Mouse (Mus musculus) midbrain, embryonic 16.5 days (tissue): ENCODE data around the gene Slc34a2. TPM values are rescaled to one million over a fixed set of nuclear protein-coding genes. Genes with fewer than 3 reads are reported as not detected.

ENCODE experiments used
- ATAC-seq: fragments of 200-750 bp; cut with Nextera tagmentation; 2 replicates; pipeline ENCODE4 v1.8.0; 2017; ENCODE audit warnings: moderate TSS enrichment
- H3K27ac ChIP-seq: fragments of 300-500 bp; sonication (generic); 2 replicates; pipeline ENCODE4 v1.5.1; 2014; ENCODE audit warnings: mild to moderate bottlenecking, low read length, mixed read lengths
- H3K27me3 ChIP-seq: fragments of 300-500 bp; sonication (generic); 2 replicates; pipeline ENCODE4 v1.6.1; 2014; ENCODE audit warnings: low read depth, low read length, mixed read lengths; ENCODE audit not compliant: control insufficient read depth, insufficient read depth
- H3K36me3 ChIP-seq: fragments of 300-500 bp; sonication (generic); 2 replicates; pipeline ENCODE4 v1.6.1; 2014; ENCODE audit warnings: mild to moderate bottlenecking, low read length, moderate library complexity, mixed read lengths; ENCODE audit not compliant: control insufficient read depth, insufficient read depth
- H3K4me1 ChIP-seq: fragments of 300-500 bp; sonication (generic); 2 replicates; pipeline ENCODE4 v1.6.1; 2014; ENCODE audit warnings: mild to moderate bottlenecking, low read length, mixed read lengths; ENCODE audit not compliant: control insufficient read depth, insufficient read depth
- H3K4me2 ChIP-seq: fragments of 300-500 bp; sonication (generic); 2 replicates; pipeline ENCODE4 v1.6.1; 2014; ENCODE audit warnings: mild to moderate bottlenecking, low read length, mixed read lengths
- H3K4me3 ChIP-seq: fragments of 300-500 bp; sonication (generic); 2 replicates; pipeline ENCODE4 v1.5.1; 2014; ENCODE audit warnings: low read depth, mild to moderate bottlenecking, low read length, moderate library complexity, mixed read lengths
- H3K9ac ChIP-seq: fragments of 300-500 bp; sonication (generic); 2 replicates; pipeline ENCODE4 v1.6.1; 2014; ENCODE audit warnings: low read depth, low read length, mixed read lengths
- H3K9me3 ChIP-seq: fragments of 300-500 bp; sonication (generic); replicated peaks from 2 replicates; pipeline ENCODE4 v1.6.1; 2014; ENCODE audit warnings: mild to moderate bottlenecking, low read length, mixed read lengths; ENCODE audit not compliant: control insufficient read depth, poor library complexity, severe bottlenecking
- WGBS: fragments of 180-500 bp; shearing (Covaris S2); extraction: QIAGEN DNeasy Blood & Tissue Kit; methylation state at CpG from one replicate; pipeline ENCODE4 v1.1.7; 2014; 5-methylcytosine and 5-hydroxymethylcytosine counted together
- polyA plus RNA-seq: library from polyadenylated mRNA; unstranded; fragments of >200 nt; fragmentation: Nextera tagmentation; extraction: Ambion mirVana; gene quantifications from 2 replicates; pipeline ENCODE4 v1.2.1, GENCODE M21; 2015

The Slc34a2 gene
- polyA plus RNA-seq, 1 experiment from 2014 or later: 0.15 TPM

- no peak overlapping the region for H3K9ac ChIP-seq
- no peaks in the 10 kb centered on the region for H3K27me3 ChIP-seq
- H3K4me2 ChIP-seq: no peak overlapping the region
- no peak overlapping the region for H3K4me3 ChIP-seq
- H3K27ac ChIP-seq: no peak overlapping the region
- 74% methylated on average over 6 of the region's 6 CpGs for WGBS
- H3K36me3 ChIP-seq: no peaks in the 10 kb centered on the region
- ATAC-seq: no peak
- H3K4me1 ChIP-seq: no peaks in the 10 kb centered on the region
- no peaks in the 10 kb centered on the region for H3K9me3 ChIP-seq
Measured at GRCm38 (mm10) chr5:52998097-52998760, 39.7 kb upstream of the Slc34a2 start.

- H3K4me1 ChIP-seq: no peaks in the 10 kb centered on the region
- H3K9me3 ChIP-seq: no peaks in the 10 kb centered on the region
- H3K4me2 ChIP-seq: no peak overlapping the region
- no peak overlapping the region for H3K4me3 ChIP-seq
- WGBS: 56% methylated on average over 5 of the region's 5 CpGs
- no peak overlapping the region for H3K27ac ChIP-seq
- H3K27me3 ChIP-seq: no peaks in the 10 kb centered on the region
- no peaks in the 10 kb centered on the region for H3K36me3 ChIP-seq
- ATAC-seq: no peak
- no peak overlapping the region for H3K9ac ChIP-seq
Measured at GRCm38 (mm10) chr5:53000169-53000872, 37.6 kb upstream of the Slc34a2 start.

- Histone ChIP-seq H3K27ac (no peak overlapping the region), H3K4me2 (no peak overlapping the region), H3K27me3 (no peaks in the 10 kb centered on the region), H3K4me1 (no peaks in the 10 kb centered on the region), H3K36me3 (no peaks in the 10 kb centered on the region), H3K4me3 (no peak overlapping the region), H3K9ac (no peak overlapping the region), H3K9me3 (no peaks in the 10 kb centered on the region)
- 73% methylated on average over 8 of the region's 8 CpGs for WGBS
- peak; percentile 60; the same call in 1 of the 2 replicates for ATAC-seq
Measured at GRCm38 (mm10) chr5:53002599-53003203, 35.2 kb upstream of the Slc34a2 start.

- Histone ChIP-seq H3K4me1 (no peaks in the 10 kb centered on the region), H3K4me2 (no peak overlapping the region), H3K27me3 (no peaks in the 10 kb centered on the region), H3K9me3 (no peaks in the 10 kb centered on the region), H3K27ac (no peak overlapping the region), H3K9ac (no peak overlapping the region), H3K36me3 (no peaks in the 10 kb centered on the region), H3K4me3 (no peak overlapping the region)
- 84% methylated on average over 4 of the region's 4 CpGs for WGBS
- no peak for ATAC-seq
Measured at GRCm38 (mm10) chr5:53003495-53003894, 34.4 kb upstream of the Slc34a2 start.

DNA sequence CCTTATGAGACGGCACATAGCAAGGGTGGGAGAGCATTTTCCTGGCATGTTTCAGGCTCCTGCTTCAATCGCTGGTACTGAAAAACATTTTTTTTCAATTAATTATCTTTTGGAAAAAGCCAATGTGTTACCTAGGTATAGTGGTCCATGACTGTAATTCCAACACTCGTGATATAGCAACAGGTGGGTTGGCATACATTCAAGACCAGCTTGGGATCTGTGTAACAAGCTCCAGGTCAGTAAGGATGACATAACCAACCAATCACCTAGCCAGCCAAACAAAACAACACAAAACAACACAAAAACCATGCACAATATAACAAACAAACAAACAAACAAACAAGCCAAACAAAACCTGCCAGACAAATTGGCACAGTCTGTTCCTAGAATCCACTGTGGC lies 33.9 kb upstream of the Slc34a2 start:
- no peak for ATAC-seq
- H3K4me2 ChIP-seq: no peak overlapping the region
- H3K36me3 ChIP-seq: no peaks in the 10 kb centered on the region
- 90% methylated on average over 3 of the region's 3 CpGs for WGBS
- no peaks in the 10 kb centered on the region for H3K9me3 ChIP-seq
- no peaks in the 10 kb centered on the region for H3K27me3 ChIP-seq
- no peak overlapping the region for H3K9ac ChIP-seq
- no peaks in the 10 kb centered on the region for H3K4me1 ChIP-seq
- no peak overlapping the region for H3K4me3 ChIP-seq
- H3K27ac ChIP-seq: no peak overlapping the region

GRCm38 (mm10) chr5:53009027-53009769 lies 28.7 kb upstream of the Slc34a2 start:
- H3K27ac ChIP-seq: no peak overlapping the region
- H3K4me1 ChIP-seq: no peaks in the 10 kb centered on the region
- 80% methylated on average over 8 of the region's 8 CpGs for WGBS
- H3K9me3 ChIP-seq: no peaks in the 10 kb centered on the region
- no peak overlapping the region for H3K4me2 ChIP-seq
- H3K4me3 ChIP-seq: no peak overlapping the region
- H3K9ac ChIP-seq: no peak overlapping the region
- H3K27me3 ChIP-seq: no peaks in the 10 kb centered on the region
- no peaks in the 10 kb centered on the region for H3K36me3 ChIP-seq
- ATAC-seq: no peak

- 82% methylated on average over 4 of the region's 4 CpGs for WGBS
Measured at GRCm38 (mm10) chr5:53009770-53010133, 28.1 kb upstream of the Slc34a2 start.

GRCm38 (mm10) chr5:53011327-53011726 lies 26.6 kb upstream of the Slc34a2 start:
- Histone ChIP-seq H3K4me2 (no peak overlapping the region), H3K27me3 (no peaks in the 10 kb centered on the region), H3K36me3 (no peaks in the 10 kb centered on the region), H3K4me1 (no peaks in the 10 kb centered on the region), H3K9me3 (no peaks in the 10 kb centered on the region), H3K4me3 (no peak overlapping the region), H3K9ac (no peak overlapping the region), H3K27ac (no peak overlapping the region)
- WGBS: 81% methylated on average over 3 of the region's 3 CpGs
- ATAC-seq: no peak

More at GRCm38 (mm10) chr5:53009770-53010133, 28.1 kb upstream of the Slc34a2 start:
- H3K36me3 ChIP-seq: no peaks in the 10 kb centered on the region
- no peak overlapping the region for H3K27ac ChIP-seq
- no peak overlapping the region for H3K4me2 ChIP-seq
- H3K4me1 ChIP-seq: no peaks in the 10 kb centered on the region
- no peak overlapping the region for H3K4me3 ChIP-seq
- no peaks in the 10 kb centered on the region for H3K9me3 ChIP-seq
- ATAC-seq: no peak
- no peak overlapping the region for H3K9ac ChIP-seq
- no peaks in the 10 kb centered on the region for H3K27me3 ChIP-seq
